Mouse (Mus musculus): ENCODE data around the gene Nubp2. TPM values are rescaled to one million over a fixed set of nuclear protein-coding genes. Genes with fewer than 3 reads are reported as not detected.

Nubp2 gene
- polyA plus RNA-seq, 1 experiment from 2014 or later = 75.3 TPM

DNA sequence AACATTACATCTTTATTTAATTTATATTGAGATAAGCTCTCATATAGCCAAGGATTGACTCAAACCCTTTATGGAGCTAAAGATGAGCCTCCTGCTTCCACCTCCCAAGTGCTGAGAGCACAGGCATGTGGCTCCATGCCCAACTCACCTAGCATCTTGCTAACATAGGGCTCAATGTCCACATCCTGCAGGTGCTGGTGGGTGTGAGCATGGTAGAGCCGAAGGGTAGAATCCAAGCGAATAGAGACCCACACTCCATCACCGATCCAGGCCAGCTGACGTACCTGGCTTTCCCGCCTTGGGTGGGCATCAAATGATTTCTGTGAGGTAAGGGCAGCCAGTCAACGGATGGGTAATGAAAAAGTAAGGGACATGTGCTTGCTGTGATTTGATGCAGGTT is 13.9 kb upstream of the Nubp2 start:
- no peaks in the 10 kb centered on the region for H3K9me3 ChIP-seq
- ATAC-seq = no peak
- H3K4me1 ChIP-seq (replicated peaks) = peaks cover 33% of the 10 kb centered on the region
- peaks cover 81% of the 10 kb centered on the region for H3K36me3 ChIP-seq
- H3K9ac ChIP-seq (replicated peaks) = no peak overlapping the region
- WGBS = 95% methylated on average over 6 of the region's 6 CpGs
- no peaks in the 10 kb centered on the region for H3K27me3 ChIP-seq
- H3K27ac ChIP-seq = no peak overlapping the region
- no peak overlapping the region for H3K4me3 ChIP-seq (replicated peaks)
- no peak overlapping the region for H3K4me2 ChIP-seq (replicated peaks)

DNA sequence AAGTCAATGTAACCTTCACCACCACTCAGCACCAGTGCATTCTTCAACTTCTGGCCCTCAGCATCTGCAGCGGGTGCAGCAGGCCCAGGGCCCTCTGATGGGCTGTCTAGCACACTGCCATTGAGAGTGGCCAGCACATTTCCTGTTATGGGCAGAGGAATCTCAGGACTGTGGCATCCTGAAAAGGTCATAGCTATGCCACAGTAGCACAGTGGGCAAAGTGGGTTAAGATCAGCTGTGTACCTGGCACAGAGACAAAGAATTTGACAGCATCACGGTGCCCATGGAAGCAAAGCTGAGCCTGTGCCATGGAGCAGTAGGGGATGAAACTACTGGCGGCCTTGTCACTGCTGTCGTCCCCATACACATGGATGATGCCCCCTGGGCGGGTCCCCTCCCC is 13.0 kb upstream of the Nubp2 start:
- H3K4me3 ChIP-seq (replicated peaks) = no peak overlapping the region
- H3K4me1 ChIP-seq (replicated peaks) = peaks cover 36% of the 10 kb centered on the region
- H3K9me3 ChIP-seq = no peaks in the 10 kb centered on the region
- 94% methylated on average over 5 of the region's 5 CpGs for WGBS
- H3K27me3 ChIP-seq = no peaks in the 10 kb centered on the region
- no peak overlapping the region for H3K27ac ChIP-seq
- H3K4me2 ChIP-seq (replicated peaks) = no peak overlapping the region
- H3K9ac ChIP-seq (replicated peaks) = no peak overlapping the region
- H3K36me3 ChIP-seq = peaks cover 72% of the 10 kb centered on the region
- ATAC-seq = no peak

DNA sequence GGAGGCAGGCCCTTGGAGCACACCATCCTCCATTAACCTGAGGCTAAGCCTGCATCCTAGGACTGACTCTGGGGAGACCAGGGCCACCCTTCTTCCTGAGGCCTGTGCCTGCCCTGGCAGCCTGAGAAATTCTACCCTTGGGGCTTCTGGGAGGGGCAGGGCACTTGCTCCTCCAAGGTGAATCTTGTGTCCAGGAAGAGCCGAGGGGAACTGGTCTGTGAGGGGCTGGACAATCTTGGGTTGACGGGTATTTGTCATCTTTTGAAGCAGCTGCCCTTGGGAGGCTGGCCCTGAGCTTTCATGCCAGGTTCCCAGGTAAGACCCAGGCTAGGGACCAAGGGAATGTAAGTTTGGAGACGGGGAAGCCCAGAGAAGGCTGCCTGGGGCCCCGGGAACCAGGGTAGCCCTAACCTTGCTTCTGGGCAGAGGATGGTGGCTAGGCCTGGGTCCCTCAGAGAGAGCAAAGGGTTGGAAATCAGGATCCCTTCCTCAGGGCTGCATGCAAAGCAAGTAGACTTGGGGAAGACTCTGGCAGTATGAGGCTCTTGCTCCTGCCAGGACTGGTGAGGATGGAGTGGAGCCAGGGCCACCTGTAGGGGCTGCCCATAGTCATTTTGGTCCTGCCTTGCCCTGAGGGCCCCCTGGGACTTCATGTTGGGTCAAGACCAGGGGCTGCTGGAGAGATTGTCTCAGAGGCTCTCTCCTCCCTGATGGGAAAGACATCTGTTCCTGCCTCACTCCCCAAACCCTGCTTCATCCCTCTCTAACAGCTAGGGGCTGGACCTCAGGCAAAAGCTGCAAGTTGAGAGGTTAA is 12.1 kb upstream of the Nubp2 start:
- H3K9ac ChIP-seq (replicated peaks) = peak overlapping the region; percentile 95
- 82% methylated on average over 4 of the region's 4 CpGs for WGBS
- ATAC-seq = no peak
- peaks cover 45% of the 10 kb centered on the region for H3K4me1 ChIP-seq (replicated peaks)
- H3K27ac ChIP-seq = no peak overlapping the region
- no peaks in the 10 kb centered on the region for H3K9me3 ChIP-seq
- H3K36me3 ChIP-seq = peaks cover 69% of the 10 kb centered on the region
- H3K27me3 ChIP-seq = no peaks in the 10 kb centered on the region
- peak overlapping the region; percentile 90; the same call in 1 of the 2 replicates for H3K4me2 ChIP-seq (replicated peaks)
- H3K4me3 ChIP-seq (replicated peaks) = no peak overlapping the region

DNA sequence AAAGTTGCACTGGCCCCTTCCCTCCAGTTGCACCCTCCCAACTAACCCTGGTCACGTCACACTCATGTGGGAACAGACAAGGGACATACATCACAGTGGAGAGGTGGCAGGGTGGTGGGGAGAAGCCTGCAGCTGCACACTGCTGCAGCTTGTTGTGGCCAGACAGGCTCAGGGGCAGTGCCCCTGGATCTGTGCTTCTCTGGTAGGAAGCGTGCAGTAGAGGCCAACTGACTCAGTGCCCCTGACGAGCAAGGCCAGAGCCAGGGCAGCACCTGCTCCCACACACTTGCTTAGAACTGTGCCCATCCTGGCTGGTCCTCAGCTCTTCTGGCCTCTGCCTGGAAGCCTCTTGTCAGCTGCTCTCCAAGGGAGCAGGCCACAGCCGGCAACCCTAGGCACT is 11.5 kb upstream of the Nubp2 start:
- no peaks in the 10 kb centered on the region for H3K9me3 ChIP-seq
- no peaks in the 10 kb centered on the region for H3K27me3 ChIP-seq
- peaks cover 69% of the 10 kb centered on the region for H3K36me3 ChIP-seq
- ATAC-seq = no peak
- H3K4me3 ChIP-seq (replicated peaks) = peak overlapping the region; percentile 89
- H3K4me2 ChIP-seq (replicated peaks) = peak overlapping the region; percentile 90
- peaks cover 46% of the 10 kb centered on the region for H3K4me1 ChIP-seq (replicated peaks)
- H3K9ac ChIP-seq (replicated peaks) = peak overlapping the region; percentile 95
- H3K27ac ChIP-seq = no peak overlapping the region
- WGBS = 92% methylated on average over 4 of the region's 4 CpGs

DNA sequence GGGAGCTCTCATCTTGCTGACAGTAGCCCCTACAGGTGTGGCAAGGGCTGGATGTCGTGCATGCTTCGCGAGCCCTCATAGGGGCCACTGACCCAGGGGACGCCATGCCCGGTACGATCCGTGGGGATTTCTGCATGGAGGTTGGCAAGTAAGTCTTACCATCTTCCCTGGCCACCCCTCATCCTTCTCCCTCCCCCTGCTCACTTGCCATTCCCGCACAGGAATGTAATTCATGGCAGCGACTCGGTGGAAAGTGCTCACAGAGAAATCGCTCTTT is 10.8 kb upstream of the Nubp2 start:
- peak overlapping the region; percentile 87 for H3K27ac ChIP-seq
- ATAC-seq = no peak
- no peaks in the 10 kb centered on the region for H3K9me3 ChIP-seq
- H3K4me1 ChIP-seq (replicated peaks) = peaks cover 46% of the 10 kb centered on the region
- WGBS = 35% methylated on average over 11 of the region's 11 CpGs
- peaks cover 69% of the 10 kb centered on the region for H3K36me3 ChIP-seq
- peak overlapping the region; percentile 90 for H3K4me2 ChIP-seq (replicated peaks)
- H3K9ac ChIP-seq (replicated peaks) = peak overlapping the region; percentile 95
- H3K4me3 ChIP-seq (replicated peaks) = peak overlapping the region; percentile 89
- no peaks in the 10 kb centered on the region for H3K27me3 ChIP-seq

DNA sequence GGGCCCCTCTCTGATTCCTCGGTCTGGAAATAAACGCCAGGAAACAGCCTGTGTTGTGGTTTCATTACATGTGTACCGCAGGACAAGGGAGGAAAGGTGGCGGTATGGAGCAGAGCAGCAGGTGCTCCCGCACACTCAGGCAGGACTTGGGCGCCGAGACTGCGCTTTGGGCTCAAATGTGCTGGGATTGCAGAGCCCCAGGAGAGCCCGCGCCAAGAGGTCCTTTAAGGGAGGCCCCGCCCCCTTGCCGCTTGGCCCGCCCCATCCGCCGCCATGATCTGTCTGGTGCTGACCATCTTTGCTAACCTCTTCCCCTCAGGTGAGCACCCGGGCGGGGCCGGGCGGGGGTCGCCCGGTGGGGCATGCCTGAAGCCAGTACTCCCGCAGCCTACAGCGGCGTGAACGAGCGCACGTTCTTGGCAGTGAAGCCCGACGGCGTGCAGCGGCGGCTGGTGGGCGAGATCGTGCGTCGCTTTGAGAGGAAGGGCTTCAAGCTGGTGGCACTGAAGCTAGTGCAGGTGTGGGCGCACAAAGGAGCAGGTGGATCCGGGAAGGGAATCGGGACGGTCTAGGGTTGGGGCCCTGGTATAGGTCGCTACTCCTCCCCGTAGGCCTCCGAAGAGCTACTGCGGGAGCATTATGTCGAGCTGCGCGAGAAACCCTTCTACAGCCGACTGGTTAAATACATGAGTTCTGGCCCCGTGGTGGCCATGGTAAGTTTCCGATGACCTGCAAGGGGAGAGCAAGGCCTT is 10.3 kb upstream of the Nubp2 start, which contains the start of gene Nme3:
Nme3 (plus strand) TSS at position 260 of the 752 bp plus-strand sequence.
- Histone ChIP-seq H3K4me1 (replicated peaks) (peaks cover 46% of the 10 kb centered on the region), H3K9me3 (no peaks in the 10 kb centered on the region), H3K27me3 (no peaks in the 10 kb centered on the region), H3K27ac (peak within 1 kb of the TSS; percentile 87), H3K4me3 (replicated peaks) (peak within 1 kb of the TSS; percentile 89), H3K9ac (replicated peaks) (peak within 1 kb of the TSS; percentile 95), H3K4me2 (replicated peaks) (peak within 1 kb of the TSS; percentile 90), H3K36me3 (peaks cover 69% of the 10 kb centered on the region)
- WGBS = under 1% methylated on average over 50 of the region's 50 CpGs
- ATAC-seq = peak; percentile 74

DNA sequence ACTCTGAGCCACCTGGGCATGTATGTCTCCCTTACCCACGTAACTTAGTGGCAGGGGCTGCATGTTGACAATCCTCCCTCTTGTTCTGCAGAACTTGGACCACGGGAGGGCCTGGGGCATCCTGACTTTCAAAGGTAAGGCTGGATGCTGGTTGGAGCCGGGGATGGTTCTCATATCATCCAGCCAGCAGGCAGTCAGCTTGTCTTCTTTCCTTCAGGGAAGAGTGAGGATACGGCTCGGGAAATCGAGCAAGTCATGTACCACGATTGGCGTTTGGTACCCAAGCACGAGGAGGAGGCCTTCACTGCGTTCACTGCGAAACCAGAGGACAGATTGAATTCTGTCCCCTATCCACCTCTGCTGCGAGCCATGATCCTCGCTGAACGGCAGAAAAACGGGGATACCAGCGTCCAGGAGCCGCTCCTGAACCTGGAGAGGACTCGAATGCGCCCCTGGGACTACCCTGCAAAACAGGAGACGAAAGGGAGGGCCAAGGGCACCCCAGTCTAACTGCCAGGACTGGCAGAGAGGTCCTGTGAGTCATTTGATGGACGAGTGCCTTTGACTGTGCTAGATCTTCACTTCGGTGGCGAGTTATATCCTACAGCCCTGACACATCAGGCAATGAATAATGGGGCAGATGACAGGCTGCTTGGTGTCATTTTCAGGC is 9.6 kb upstream of the Nubp2 start:
- peaks cover 46% of the 10 kb centered on the region for H3K4me1 ChIP-seq (replicated peaks)
- peak overlapping the region; percentile 95 for H3K9ac ChIP-seq (replicated peaks)
- H3K36me3 ChIP-seq = peaks cover 69% of the 10 kb centered on the region
- no peaks in the 10 kb centered on the region for H3K9me3 ChIP-seq
- H3K4me3 ChIP-seq (replicated peaks) = peak overlapping the region; percentile 89
- peak overlapping the region; percentile 90 for H3K4me2 ChIP-seq (replicated peaks)
- no peaks in the 10 kb centered on the region for H3K27me3 ChIP-seq
- no peak for ATAC-seq
- WGBS = 10% methylated on average over 23 of the region's 23 CpGs
- H3K27ac ChIP-seq = peak overlapping the region; percentile 87

DNA sequence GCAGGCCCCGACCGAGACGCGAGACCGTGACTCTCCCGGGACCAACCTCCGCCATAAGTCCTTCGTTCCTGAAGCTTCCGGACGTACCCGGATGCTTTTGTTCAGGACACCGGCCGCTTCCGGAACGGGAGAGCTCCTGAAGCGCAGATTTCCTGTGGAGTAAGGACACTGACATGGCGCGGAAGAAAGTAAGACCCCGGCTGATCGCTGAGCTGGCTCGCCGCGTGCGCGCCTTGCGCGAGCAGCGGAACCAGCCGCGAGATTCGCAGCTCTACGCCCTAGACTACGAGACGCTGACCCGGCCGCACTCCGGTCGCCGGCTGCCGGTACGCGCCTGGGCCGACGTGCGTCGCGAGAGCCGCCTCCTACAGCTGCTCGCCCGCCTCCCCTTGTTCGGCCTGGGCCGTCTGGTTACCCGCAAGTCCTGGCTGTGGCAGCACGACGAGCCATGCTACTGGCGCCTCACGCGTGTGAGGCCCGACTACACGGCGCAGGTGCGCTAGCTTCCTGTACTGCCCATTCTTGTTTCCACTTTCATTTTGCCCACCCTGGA is 8.9 kb upstream of the Nubp2 start, which contains the start of the genes Eme2 and Mrps34:
Eme2 (minus strand) TSS at position 93 of the 553 bp plus-strand sequence.
Mrps34 (plus strand) TSS at position 122 of the 553 bp plus-strand sequence.
- Histone ChIP-seq H3K9me3 (no peaks in the 10 kb centered on the region), H3K4me1 (replicated peaks) (peaks cover 46% of the 10 kb centered on the region), H3K4me2 (replicated peaks) (peak within 1 kb of the TSS; percentile 90), H3K9ac (replicated peaks) (peak within 1 kb of the TSS; percentile 95), H3K27me3 (no peaks in the 10 kb centered on the region), H3K4me3 (replicated peaks) (peak within 1 kb of the TSS; percentile 89), H3K36me3 (peaks cover 69% of the 10 kb centered on the region), H3K27ac (peak within 1 kb of the TSS; percentile 87)
- peak; percentile 67 for ATAC-seq
- under 1% methylated on average over 62 of the region's 62 CpGs for WGBS

DNA sequence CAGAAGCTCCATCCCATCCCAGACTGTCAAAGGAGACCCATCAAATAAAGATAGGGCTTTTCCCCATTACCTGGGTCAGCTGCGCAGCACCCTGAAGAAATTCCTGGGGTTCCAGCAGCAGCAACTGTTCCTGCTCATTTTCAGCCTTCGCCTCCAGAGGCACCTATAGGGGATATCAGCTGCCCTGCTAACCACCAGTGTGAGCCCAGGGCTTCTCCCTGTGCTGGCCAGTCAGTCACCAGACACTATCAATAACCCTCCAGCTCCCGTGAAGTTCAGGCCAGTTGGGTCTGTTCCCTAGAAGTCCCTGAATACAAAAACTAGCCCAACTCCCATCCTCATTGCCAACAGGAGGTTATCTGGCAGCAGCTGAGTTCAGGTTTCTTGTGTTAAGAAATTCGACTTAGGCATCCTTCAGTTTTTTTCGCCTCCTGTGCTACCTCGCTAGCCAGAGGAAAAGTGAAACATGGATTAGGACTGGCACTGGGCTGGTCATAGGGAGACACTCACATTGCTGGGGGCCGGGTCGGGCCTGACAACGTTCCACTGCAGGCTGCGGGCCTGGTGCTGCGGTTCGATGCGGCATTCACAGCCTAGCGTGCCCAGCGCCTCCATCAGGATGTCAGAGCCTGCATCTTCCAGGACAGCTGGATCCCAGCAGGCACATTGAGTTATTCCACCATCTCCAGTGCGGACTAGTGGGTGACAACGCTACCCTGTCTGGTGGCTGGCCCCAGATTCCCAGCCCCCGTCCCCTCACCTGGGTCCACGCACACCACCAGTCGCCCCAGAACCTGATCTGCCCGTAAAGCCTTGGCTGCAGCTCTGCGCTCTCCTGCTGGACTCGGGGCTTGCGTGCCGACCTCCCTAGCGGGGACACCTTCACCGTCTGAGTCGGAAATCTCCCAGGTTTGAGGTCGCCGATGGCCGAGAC is 8.2 kb upstream of the Nubp2 start:
- peak overlapping the region; percentile 87 for H3K27ac ChIP-seq
- no peak; the same call in 1 of the 2 replicates for ATAC-seq
- peaks cover 46% of the 10 kb centered on the region for H3K4me1 ChIP-seq (replicated peaks)
- 10% methylated on average over 31 of the region's 31 CpGs for WGBS
- peak overlapping the region; percentile 95 for H3K9ac ChIP-seq (replicated peaks)
- peaks cover 67% of the 10 kb centered on the region for H3K36me3 ChIP-seq
- H3K4me3 ChIP-seq (replicated peaks) = peak overlapping the region; percentile 89
- H3K27me3 ChIP-seq = no peaks in the 10 kb centered on the region
- H3K4me2 ChIP-seq (replicated peaks) = peak overlapping the region; percentile 90
- no peaks in the 10 kb centered on the region for H3K9me3 ChIP-seq

DNA sequence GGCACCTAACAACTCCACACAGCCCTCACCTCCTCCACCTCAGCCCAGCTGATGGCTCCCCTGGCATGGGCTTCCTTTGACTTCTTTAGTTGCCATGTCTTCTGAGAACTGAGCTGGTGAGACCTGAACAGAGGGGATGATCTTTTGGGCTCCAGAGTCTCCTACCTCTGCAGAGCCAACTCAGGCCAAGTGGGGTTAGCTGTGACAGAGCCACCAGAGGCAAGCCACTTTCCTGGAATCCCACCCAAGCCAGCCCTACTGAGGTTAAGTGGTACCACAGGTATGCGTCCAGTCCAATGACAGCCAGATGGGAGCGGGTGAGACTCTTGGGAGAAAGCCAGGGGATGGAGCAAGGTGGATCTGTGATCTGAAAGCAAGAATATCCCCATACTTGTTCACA is 7.1 kb upstream of the Nubp2 start:
- Histone ChIP-seq H3K4me3 (replicated peaks) (no peak overlapping the region), H3K4me1 (replicated peaks) (peaks cover 51% of the 10 kb centered on the region), H3K4me2 (replicated peaks) (no peak overlapping the region), H3K9me3 (no peaks in the 10 kb centered on the region), H3K27ac (no peak overlapping the region), H3K9ac (replicated peaks) (no peak overlapping the region), H3K36me3 (peaks cover 65% of the 10 kb centered on the region), H3K27me3 (no peaks in the 10 kb centered on the region)
- WGBS = 96% methylated on average over 2 of the region's 2 CpGs
- no peak for ATAC-seq

DNA sequence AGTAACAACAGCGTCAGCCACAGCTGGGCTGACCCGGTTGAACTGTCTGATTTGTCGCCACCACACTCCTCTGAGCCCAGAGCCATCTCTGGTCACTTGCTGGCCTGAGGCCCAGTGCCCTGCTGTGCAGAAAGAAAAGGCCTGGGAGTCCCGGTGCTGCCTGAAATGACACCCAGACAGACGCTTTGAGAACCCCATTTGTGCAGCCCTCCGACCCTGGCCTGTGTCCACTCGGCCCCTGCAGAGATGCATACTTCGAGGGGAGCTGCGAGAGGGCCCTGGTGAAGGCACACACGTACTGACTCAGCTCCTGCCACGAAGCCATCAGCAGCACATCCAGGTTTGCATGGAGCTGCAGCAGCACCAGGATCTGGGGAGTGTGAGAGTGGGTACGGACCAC is 6.6 kb upstream of the Nubp2 start:
- Histone ChIP-seq H3K27me3 (no peaks in the 10 kb centered on the region), H3K9ac (replicated peaks) (no peak overlapping the region), H3K36me3 (peaks cover 60% of the 10 kb centered on the region), H3K4me1 (replicated peaks) (peaks cover 51% of the 10 kb centered on the region), H3K4me3 (replicated peaks) (no peak overlapping the region), H3K27ac (no peak overlapping the region), H3K4me2 (replicated peaks) (no peak overlapping the region), H3K9me3 (no peaks in the 10 kb centered on the region)
- 87% methylated on average over 12 of the region's 12 CpGs for WGBS
- no peak for ATAC-seq

All from midbrain, embryonic 13.5 days (tissue).